Mouse (Mus musculus) gastrocnemius, postnatal 10 days (tissue): ENCODE measurements around the gene Ugt1a5. TPM values are rescaled to one million over a fixed set of nuclear protein-coding genes. Genes with fewer than 3 reads are reported as not detected.

ENCODE experiments used
- DNase-seq: peaks from one replicate; pipeline ENCODE4 v3.0.0; 2021; ENCODE audit warnings: mixed read lengths
- total RNA-seq, 2 experiments: library from RNA; stranded (reverse); gene quantifications; 2 replicates each; pipeline ENCODE4 v1.2.3; 2021

The Ugt1a5 gene
- total RNA-seq, 2 experiments from 2014 or later = 0.18 TPM; not detected in 1

DNA sequence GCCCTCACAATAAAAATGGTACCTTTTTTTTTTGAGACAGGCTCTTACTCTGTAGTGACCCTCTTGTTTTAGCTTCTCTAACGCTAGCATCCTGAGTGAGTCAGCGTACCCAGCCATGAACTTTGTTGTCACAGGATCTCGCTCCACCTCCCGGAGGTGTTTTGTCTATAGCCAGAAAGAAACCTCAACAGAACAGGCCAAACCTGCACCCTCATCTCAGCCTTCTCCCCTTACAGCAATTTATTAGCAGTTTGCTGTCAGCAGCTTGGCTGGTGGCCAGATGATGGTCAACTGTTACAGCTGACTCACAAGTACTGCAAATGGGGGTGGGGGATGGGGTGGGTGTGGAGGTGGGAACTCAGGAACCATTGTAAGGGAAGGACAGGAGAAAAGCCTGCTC is 96.4 kb downstream of the Ugt1a5 start:
- peak; percentile 72 for DNase-seq

DNA sequence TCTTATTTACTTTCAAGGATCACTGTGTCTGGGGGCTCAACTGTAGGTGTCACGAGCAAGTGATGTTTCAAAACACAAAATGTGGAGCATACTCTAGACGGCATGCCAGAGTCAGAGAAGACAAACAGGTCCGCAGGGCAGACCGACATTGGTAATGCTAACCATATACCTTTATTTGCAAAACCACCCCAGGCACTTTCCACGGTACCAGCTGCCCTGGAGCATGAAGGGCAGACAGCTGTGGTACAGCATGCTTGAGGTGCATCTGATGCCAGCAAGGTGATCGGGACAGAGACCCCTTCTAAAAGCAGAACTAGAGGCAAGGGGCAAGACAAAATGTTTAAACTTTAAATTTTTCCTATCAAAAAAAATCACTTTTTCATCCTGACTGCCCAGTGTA is 97.1 kb downstream of the Ugt1a5 start:
- DNase-seq = no peak

DNA sequence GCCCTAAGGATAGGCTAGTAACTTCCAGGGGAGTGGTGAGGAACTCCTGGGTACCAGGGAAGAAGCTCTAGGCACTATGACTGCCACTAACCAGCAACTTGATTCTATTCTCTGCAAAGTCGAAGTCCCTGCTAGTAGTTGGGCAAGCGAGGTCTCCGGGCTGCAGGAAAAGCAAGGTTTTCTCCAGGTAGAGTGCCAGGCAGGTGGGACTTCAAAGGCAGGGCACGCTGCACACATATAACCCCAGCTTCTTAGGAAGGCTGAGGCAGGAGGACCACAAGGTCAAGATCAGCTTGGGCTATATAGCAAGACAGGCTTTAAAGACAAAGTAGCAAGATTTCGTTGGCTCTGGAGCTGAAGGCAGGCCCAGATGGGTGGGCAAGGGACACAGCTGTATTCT is 98.0 kb downstream of the Ugt1a5 start:
- DNase-seq = no peak

- DNase-seq = no peak
These were observed 98.5 kb downstream of the Ugt1a5 start for GRCm38 (mm10) chr1:88264237-88264868.

DNA sequence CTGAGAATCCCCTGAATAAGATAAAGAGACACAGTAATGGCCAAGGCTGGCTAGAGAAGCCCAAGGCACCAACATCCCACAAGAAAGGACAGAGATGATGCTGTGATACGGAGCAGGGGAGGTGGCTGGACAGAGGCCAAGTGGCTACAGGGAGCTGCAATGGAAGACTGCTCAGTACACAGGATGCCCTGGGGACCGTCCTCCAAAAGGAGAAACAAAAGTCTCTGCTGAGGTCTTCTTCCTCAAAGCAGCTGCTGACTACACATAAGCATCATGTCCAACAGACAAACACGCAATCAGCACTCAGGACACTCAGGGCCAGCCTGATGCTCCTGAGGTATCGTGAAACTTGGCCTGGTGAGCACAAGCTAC is 99.0 kb downstream of the Ugt1a5 start:
- DNase-seq = peak; percentile 69

DNA sequence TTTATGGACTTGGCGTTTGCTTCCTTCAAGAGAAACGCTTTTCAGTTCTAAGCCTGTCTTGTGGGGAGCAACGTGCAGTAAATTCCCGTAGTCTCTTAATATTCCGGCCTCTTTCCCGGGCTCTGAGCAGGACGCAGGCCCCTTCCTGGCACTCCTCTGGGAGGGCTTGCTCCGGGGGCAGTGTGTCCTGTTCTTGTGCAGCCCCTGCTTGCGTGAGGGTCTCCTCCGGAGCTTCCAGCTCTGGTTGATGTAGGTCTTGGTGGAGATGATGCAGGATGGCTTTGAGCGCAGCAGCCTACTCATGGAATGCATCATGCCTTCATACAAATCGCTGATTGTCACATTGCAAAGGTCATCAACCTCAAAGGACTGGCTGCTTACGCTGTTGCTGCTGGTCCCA is 100.3 kb downstream of the Ugt1a5 start:
- DNase-seq = peak; percentile 15

- no peak for DNase-seq
These were observed 101.7 kb downstream of the Ugt1a5 start for GRCm38 (mm10) chr1:88267489-88267888.

GRCm38 (mm10) chr1:88268070-88268469 is 102.3 kb downstream of the Ugt1a5 start:
- peak; percentile 15 for DNase-seq

Other genes starting within 250 kb of the Ugt1a5 start
- gene Usp40, start 157.5 kb upstream of the Ugt1a5 start, total RNA-seq = 10 to 100 TPM; 13.0 to 20.0 TPM
- not detected for gene Ugt1a10, start 110.6 kb upstream of the Ugt1a5 start, total RNA-seq
- gene Ugt1a9, start 95.2 kb upstream of the Ugt1a5 start, total RNA-seq = not detected
- gene Ugt1a8, start 78.2 kb upstream of the Ugt1a5 start, total RNA-seq = not detected
- 1 to 10 TPM; 1.1 to 1.6 TPM for gene Ugt1a7c, start 71.0 kb upstream of the Ugt1a5 start, total RNA-seq
- under 1 TPM; 0.81 to 0.87 TPM for gene Ugt1a6b, start 62.8 kb upstream of the Ugt1a5 start, total RNA-seq
- gene Ugt1a6a, start 31.2 kb upstream of the Ugt1a5 start, total RNA-seq = 1 to 10 TPM in 1 of 2 experiments, under 1 TPM in 1; 0.90 to 1.4 TPM
- under 1 TPM in 1 of 2 experiments, not detected in 1; 0.18 TPM for gene Ugt1a2, start 34.6 kb downstream of the Ugt1a5 start, total RNA-seq
- 1 to 10 TPM in 1 of 2 experiments, under 1 TPM in 1; 0.75 to 1.1 TPM for gene Dnajb3, start 39.8 kb downstream of the Ugt1a5 start, total RNA-seq
- not detected for gene Ugt1a1, start 45.9 kb downstream of the Ugt1a5 start, total RNA-seq
- gene Mroh2a, start 61.0 kb downstream of the Ugt1a5 start, total RNA-seq = under 1 TPM in 1 of 2 experiments, not detected in 1; 0.34 TPM
- 10 to 100 TPM; 29.0 to 47.9 TPM for gene Hjurp, start 111.6 kb downstream of the Ugt1a5 start, total RNA-seq
- gene Trpm8, start 111.6 kb downstream of the Ugt1a5 start, total RNA-seq = not detected
- gene Spp2, start 240.9 kb downstream of the Ugt1a5 start, total RNA-seq = under 1 TPM in 1 of 2 experiments, not detected in 1; 0.52 TPM